Mouse (Mus musculus) bone marrow macrophage, adult 2 months (primary cell): ENCODE results near the gene Nos1. TPM values are rescaled to one million over a fixed set of nuclear protein-coding genes. Genes with fewer than 3 reads are reported as not detected.

Experiments used
- H3K27ac ChIP-seq: 2 replicates; pipeline ENCODE4 v1.5.1; 2012; ENCODE audit warnings: low read depth, low read length; ENCODE audit not compliant: insufficient read depth
- H3K4me1 ChIP-seq: 2 replicates; pipeline ENCODE4 v1.6.1; 2012; ENCODE audit warnings: low read length; ENCODE audit not compliant: control insufficient read depth, insufficient read depth
- H3K4me3 ChIP-seq: 2 replicates; pipeline ENCODE4 v1.5.1; 2012; ENCODE audit warnings: mild to moderate bottlenecking, low read length, moderate library complexity; ENCODE audit not compliant: insufficient read depth
- CTCF ChIP-seq: IDR thresholded peaks from 2 replicates; pipeline ENCODE4 v1.5.1; 2012; ENCODE audit warnings: low read depth, mild to moderate bottlenecking, low read length, moderate library complexity
- POLR2A ChIP-seq: IDR thresholded peaks from 2 replicates; pipeline ENCODE4 v1.6.1; 2012; ENCODE audit warnings: mild to moderate bottlenecking, low read depth, low read length, borderline replicate concordance
- polyA plus RNA-seq: library from polyadenylated mRNA; stranded (reverse); fragments of >200 nt; gene quantifications from 2 replicates; pipeline ENCODE4 v1.2.4, GENCODE M21; 2012; ENCODE audit not compliant: missing spikeins, insufficient read depth, insufficient read length

The Nos1 gene
- polyA plus RNA-seq, 1 experiment: 0.05 TPM

DNA sequence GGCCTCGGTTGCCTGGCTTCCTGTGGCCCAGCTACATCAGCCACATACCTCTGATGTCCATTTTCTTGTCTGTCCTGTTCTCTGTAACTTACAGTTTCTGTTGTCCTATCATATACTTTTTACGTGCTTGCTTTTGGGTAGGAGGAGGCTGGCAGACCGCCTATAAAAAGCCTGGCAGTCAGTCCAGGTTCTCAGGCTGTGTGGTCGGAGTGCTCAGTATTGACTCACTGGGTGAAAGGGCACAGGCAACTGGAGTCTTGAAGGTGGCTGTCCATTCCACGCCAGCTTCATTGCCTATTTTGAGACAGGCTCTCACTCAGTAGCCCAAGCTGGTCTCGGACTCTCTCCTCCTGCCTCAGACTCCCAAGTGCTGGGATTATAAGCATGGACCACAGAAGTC is 208.9 kb downstream of the Nos1 start:
- no peak overlapping the region for H3K27ac ChIP-seq
- H3K4me1 ChIP-seq: no peaks in the 10 kb centered on the region
- no peak overlapping the region for H3K4me3 ChIP-seq
- no peak for TF ChIP-seq POLR2A
- TF ChIP-seq CTCF: no peak

DNA sequence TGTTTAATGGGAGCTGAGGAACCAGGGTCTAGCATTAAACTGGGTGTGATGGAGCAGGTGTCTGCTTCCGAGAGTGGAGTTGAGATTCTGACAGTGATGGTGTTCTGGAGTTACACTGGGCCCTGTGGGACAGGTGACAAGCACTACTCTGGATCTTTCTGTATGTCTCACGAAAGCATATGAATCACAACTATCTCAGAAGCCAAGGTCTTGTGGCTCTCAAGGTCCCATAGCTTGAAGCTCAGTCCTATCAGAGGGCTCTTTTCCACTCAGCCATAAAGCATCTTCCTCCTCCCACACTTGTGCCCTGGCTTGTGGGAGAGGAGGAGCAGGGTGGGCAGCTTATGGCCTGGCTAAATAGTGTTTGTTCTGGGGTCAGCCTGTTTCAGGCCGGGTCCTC is 210.1 kb downstream of the Nos1 start:
- TF ChIP-seq CTCF: no peak
- no peak for TF ChIP-seq POLR2A
- Histone ChIP-seq H3K4me3 (no peak overlapping the region), H3K27ac (no peak overlapping the region), H3K4me1 (no peaks in the 10 kb centered on the region)

DNA sequence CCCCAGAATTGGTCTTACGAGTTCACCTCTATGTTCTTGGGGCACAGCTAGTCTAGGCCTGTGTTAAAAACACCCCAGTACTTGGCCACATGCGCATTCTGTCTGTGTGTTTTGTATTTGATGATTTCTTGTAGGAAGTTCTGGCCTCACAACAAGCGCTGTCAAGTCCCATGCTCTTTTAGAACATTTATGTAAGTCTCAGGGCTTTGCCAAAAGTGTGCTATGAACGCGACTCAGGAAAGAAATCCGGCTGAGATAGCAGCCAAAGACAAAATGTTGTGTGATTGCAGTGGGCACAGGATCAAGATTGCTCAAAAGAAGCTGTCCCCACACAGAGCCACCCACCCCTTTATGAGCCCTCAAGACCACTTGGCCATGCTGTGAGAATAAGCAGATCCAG is 212.7 kb downstream of the Nos1 start:
- TF ChIP-seq POLR2A (no peak), CTCF (no peak)
- Histone ChIP-seq H3K4me3 (no peak overlapping the region), H3K27ac (no peak overlapping the region), H3K4me1 (no peaks in the 10 kb centered on the region)

DNA sequence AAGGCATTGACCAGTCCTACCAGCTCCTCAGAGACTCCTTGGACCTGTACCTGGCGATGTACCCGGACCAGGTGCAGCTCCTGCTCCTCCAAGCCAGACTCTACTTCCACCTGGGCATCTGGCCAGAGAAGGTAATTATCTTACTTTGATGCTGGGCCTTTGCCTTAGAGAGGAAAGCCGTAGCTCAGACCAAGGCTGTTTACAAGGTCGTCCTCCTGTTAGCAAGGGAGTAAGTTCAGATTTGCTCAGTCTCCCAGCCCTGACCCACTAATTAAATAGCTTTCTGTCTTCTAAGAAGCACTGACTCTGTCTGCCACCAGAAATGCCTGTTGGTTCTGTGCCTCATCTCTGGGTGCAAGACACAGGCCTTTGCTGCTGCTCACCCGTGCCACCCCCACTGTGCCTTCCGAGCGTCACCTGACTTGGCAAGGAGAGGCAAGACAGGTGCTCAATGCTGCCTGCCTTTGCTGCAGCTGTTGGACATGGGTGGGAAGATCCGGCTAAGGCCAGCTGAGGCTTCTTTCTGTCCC is 214.6 kb downstream of the Nos1 start:
- no peak overlapping the region for H3K27ac ChIP-seq

DNA sequence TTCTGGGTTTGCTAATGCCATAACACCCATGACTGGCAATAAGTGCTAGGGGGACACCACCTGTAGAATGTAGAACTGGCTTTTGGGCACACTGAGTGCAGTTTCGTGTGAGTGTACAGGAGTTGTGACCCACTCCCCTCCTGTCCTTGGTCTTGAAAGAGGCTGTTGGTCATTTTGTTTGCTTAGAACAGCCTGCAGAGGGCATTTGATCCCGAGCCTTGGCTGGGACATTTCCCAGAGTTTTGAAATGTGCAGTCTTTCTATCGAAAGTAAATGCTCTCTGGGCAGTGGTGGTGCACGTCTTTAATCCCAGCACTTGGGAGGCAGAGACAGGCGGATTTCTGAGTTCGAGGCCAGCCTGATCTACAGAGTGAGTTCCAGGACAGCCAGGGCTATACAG is 215.1 kb downstream of the Nos1 start:
- no peak for TF ChIP-seq CTCF
- no peak for TF ChIP-seq POLR2A
- Histone ChIP-seq H3K4me3 (no peak overlapping the region), H3K27ac (no peak overlapping the region), H3K4me1 (no peaks in the 10 kb centered on the region)

More for the DNA sequence above, 214.6 kb downstream of the Nos1 start:
- Histone ChIP-seq H3K4me3 (no peak overlapping the region), H3K4me1 (no peaks in the 10 kb centered on the region)
- TF ChIP-seq POLR2A: no peak
- no peak for TF ChIP-seq CTCF

DNA sequence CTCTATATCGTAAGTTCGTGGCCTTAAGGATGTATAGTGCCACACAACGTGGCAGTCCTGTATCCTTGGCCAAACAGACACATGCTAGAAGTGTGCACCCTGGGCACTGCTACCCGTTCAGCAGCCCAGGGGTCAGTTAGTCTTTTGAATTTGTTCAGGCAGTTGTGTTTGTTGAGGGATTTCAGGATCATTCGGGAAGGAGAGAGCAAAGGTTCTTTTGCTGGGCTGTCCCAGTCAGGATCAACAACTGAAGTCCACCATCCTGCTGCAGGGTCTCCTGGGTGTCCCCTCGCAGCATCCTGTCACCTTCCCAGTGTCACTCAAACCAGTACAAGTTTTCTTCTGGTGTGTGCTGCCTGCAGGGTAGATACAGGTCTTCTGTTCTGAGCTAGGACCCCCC is 215.7 kb downstream of the Nos1 start:
- TF ChIP-seq POLR2A (no peak), CTCF (no peak)
- Histone ChIP-seq H3K4me1 (no peaks in the 10 kb centered on the region), H3K4me3 (no peak overlapping the region), H3K27ac (no peak overlapping the region)

DNA sequence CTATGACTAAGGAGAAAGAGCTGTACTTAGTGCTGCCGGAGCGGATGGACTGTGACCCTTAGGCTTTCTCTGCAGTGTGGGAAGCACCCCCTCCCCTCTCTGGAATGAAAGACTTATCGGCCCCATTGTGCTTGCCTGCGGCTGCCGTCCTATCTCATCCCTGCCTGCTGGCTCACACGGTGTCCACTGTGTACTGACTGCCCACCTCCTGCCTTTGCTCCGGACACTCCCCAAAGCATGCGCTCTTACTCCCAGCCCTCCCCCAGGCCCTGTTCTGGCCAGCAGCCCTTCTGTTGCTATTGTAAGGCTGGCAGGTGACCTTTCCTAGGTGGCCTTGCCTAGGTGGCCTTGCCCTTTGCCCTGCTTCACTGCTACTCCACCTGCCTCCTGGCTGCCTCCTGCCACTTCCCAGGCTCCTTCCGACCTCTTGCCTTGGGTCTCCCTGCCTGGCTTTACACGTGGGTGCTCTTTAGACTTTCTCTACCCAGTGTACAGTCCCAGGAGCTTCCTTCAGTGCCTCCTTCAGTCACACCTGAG is 216.7 kb downstream of the Nos1 start:
- H3K4me3 ChIP-seq: no peak overlapping the region
- no peak overlapping the region for H3K27ac ChIP-seq
- TF ChIP-seq POLR2A (no peak), CTCF (no peak)
- no peaks in the 10 kb centered on the region for H3K4me1 ChIP-seq

DNA sequence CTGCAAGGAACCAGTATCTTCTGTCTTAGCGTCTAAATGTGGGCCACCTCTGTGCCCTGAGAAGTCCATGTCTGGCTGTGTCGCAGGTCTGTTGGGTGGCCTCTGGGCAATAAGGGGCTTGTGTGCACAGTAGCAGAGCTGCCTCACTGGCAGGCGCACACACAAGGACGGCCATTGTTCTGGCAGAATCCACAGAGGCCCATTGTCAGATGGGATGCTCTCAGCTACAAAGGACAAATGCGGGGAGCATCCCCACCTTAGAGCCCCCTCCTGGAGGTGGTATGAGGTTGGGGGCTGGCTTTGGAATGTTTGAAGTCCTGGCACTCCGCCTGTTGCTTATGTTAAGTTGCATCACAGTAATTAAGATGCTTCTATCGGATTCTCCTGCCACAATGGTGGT is 218.2 kb downstream of the Nos1 start:
- H3K4me3 ChIP-seq: no peak overlapping the region
- H3K4me1 ChIP-seq: no peaks in the 10 kb centered on the region
- no peak overlapping the region for H3K27ac ChIP-seq
- TF ChIP-seq POLR2A: no peak
- no peak for TF ChIP-seq CTCF

DNA sequence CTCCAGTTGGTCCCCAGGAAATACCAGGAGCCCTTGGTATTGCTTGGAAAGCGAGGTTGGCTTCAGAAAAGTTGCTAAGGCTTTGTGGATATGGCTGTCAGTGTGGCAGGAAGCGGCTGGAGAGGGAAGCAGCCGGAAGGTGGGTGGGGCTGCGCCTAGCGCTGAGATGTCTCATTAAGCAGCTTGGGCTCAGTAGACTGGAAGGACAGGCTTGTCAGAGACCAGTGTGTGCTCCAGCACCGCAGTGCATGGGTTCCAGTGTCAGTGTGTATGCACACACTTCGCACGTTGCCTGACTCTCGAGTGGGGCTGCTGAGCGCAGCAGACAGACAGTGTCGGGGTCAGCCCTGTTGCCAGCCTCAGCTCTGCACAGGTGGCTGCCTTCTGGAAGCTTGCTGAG is 218.8 kb downstream of the Nos1 start:
- Histone ChIP-seq H3K4me3 (no peak overlapping the region), H3K27ac (no peak overlapping the region), H3K4me1 (no peaks in the 10 kb centered on the region)
- no peak for TF ChIP-seq CTCF
- no peak for TF ChIP-seq POLR2A

DNA sequence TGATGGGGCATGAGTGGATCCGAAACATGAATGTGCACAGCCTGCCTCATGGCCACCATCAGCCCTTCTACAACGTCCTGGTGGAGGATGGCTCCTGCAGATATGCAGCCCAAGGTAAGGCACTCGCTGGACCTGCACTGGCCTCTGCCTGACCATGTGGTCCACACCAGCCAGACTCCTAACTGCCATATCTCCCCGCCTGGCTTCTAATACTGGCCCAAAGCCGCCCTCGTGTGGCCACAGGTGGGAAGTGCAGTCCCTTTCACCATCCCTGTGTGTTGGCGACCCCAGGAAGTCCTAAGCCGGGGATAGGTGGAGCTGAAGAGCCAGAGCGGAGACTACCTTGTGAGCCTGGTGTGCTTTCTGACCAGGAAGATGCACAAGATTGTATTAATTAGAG is 221.2 kb downstream of the Nos1 start:
- H3K27ac ChIP-seq: no peak overlapping the region
- no peak overlapping the region for H3K4me3 ChIP-seq
- no peak for TF ChIP-seq POLR2A
- TF ChIP-seq CTCF: peak; percentile 74
- H3K4me1 ChIP-seq: no peaks in the 10 kb centered on the region

DNA sequence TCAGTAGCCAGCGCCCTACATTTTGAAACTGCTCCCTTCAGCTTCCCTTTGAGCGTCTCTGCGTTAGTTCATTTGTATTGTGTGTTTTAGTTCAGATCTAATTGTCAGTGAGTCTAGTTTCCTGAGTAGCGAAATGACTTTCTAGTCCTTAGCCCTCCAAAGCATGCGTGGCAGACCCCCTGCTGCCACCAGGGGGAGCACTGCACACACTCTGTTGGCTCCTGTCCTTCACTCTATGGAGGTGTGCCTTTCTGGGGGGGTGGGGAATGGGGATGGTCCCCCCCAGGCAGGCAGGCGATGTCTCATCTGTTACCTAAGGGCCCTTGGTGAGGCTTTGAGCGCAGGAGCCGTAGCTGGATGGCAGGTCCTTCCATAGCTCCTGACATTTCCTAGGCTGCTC is 223.8 kb downstream of the Nos1 start:
- Histone ChIP-seq H3K27ac (no peak overlapping the region), H3K4me3 (no peak overlapping the region), H3K4me1 (no peaks in the 10 kb centered on the region)
- TF ChIP-seq POLR2A (no peak), CTCF (peak; percentile 96)
